In genomic region chr11:5541799-5542481, GRCm38 (mm10) we compare ENCODE assay signal across 8 mouse cellular contexts. TPM values are rescaled to one million over a fixed set of nuclear protein-coding genes. Genes with fewer than 3 reads are reported as not detected.
DNase-seq lines count a peak whose midpoint lies in the region; ATAC-seq lines count a peak whose summit lies in the region.

Gene Ccdc117 (minus strand): TSS chr11:5542187.

- H3K9ac ChIP-seq in embryonic facial prominence, embryonic 13.5 days = peak within 1 kb of the TSS; percentile 94
- H3K9ac ChIP-seq in limb, embryonic 13.5 days = peak within 1 kb of the TSS; percentile 93
- H3K9ac ChIP-seq in midbrain, embryonic 16.5 days (ENCODE audit: low read depth, low read length) = peak within 1 kb of the TSS; percentile 86

- H3K4me1 ChIP-seq in embryonic facial prominence, embryonic 13.5 days = peaks cover 27% of the 10 kb centered on the region
- H3K4me1 ChIP-seq in limb, embryonic 13.5 days = peaks cover 22% of the 10 kb centered on the region
- peaks cover 26% of the 10 kb centered on the region for H3K4me1 ChIP-seq in midbrain, embryonic 16.5 days (ENCODE audit: control insufficient read depth, insufficient read depth, low read length)

- ATAC-seq in embryonic facial prominence, embryonic 13.5 days (ENCODE audit: insufficient number of reproducible peaks, insufficient read depth, low FRiP score, low TSS enrichment, low read depth) = peak; percentile 98
- ATAC-seq in limb, embryonic 13.5 days (ENCODE audit: low FRiP score, low read depth) = peak; percentile 99
- ATAC-seq in midbrain, embryonic 16.5 days = peak; percentile 99

- H3K27ac ChIP-seq in embryonic facial prominence, embryonic 13.5 days = peak within 1 kb of the TSS; percentile 77
- H3K27ac ChIP-seq in limb, embryonic 13.5 days = peak within 1 kb of the TSS; percentile 85
- peak within 1 kb of the TSS; percentile 65 for H3K27ac ChIP-seq in midbrain, embryonic 16.5 days (ENCODE audit: low read length)

- under 1% methylated on average over 58 of the region's 65 CpGs for WGBS in embryonic facial prominence, embryonic 13.5 days
- WGBS in limb, embryonic 13.5 days = under 1% methylated on average over 65 of the region's 65 CpGs
- WGBS in midbrain, embryonic 16.5 days = 0% methylated on average over 57 of the region's 65 CpGs

- DNase-seq in 3134 (ENCODE audit: extremely low read depth, insufficient read length, low spot score) = peak; percentile 91
- peak; percentile 94 for DNase-seq in adrenal gland, postnatal 36 days
- peak; percentile 96 to 98 for DNase-seq in heart, adult 18-20 months
- peak; percentile 95 to 96 for DNase-seq in kidney, adult 8-10 months
- DNase-seq in spleen, postnatal 10 days (ENCODE audit: low spot score in 2 of 2) = peak; percentile 80 to 95

- peaks cover 11% of the 10 kb centered on the region for H3K36me3 ChIP-seq in embryonic facial prominence, embryonic 13.5 days
- H3K36me3 ChIP-seq in limb, embryonic 13.5 days = peaks cover 20% of the 10 kb centered on the region
- H3K36me3 ChIP-seq in midbrain, embryonic 16.5 days (ENCODE audit: control insufficient read depth, insufficient read depth, low read length) = no peaks in the 10 kb centered on the region

- H3K4me3 ChIP-seq in embryonic facial prominence, embryonic 13.5 days = peak within 1 kb of the TSS; percentile 93
- H3K4me3 ChIP-seq in limb, embryonic 13.5 days = peak within 1 kb of the TSS; percentile 92
- H3K4me3 ChIP-seq in midbrain, embryonic 16.5 days (ENCODE audit: low read depth, low read length) = peak within 1 kb of the TSS; percentile 77

- no peaks in the 10 kb centered on the region for H3K27me3 ChIP-seq in embryonic facial prominence, embryonic 13.5 days
- H3K27me3 ChIP-seq in limb, embryonic 13.5 days = no peaks in the 10 kb centered on the region
- no peaks in the 10 kb centered on the region for H3K27me3 ChIP-seq in midbrain, embryonic 16.5 days (ENCODE audit: control insufficient read depth, insufficient read depth, low read depth, low read length)

- H3K4me2 ChIP-seq in embryonic facial prominence, embryonic 13.5 days = peak within 1 kb of the TSS; percentile 72
- H3K4me2 ChIP-seq in limb, embryonic 13.5 days (replicated peaks) = peak within 1 kb of the TSS; percentile 67
- peak within 1 kb of the TSS; percentile 78 for H3K4me2 ChIP-seq in midbrain, embryonic 16.5 days (ENCODE audit: low read length)

- no peaks in the 10 kb centered on the region for H3K9me3 ChIP-seq in embryonic facial prominence, embryonic 13.5 days
- no peaks in the 10 kb centered on the region for H3K9me3 ChIP-seq in limb, embryonic 13.5 days
- no peaks in the 10 kb centered on the region for H3K9me3 ChIP-seq in midbrain, embryonic 16.5 days (replicated peaks; ENCODE audit: control insufficient read depth, low read length, poor library complexity, severe bottlenecking)

RNA-seq across cellular contexts. Expression of gene Ccdc117, which starts in this region (rescaled TPM):
- 10 to 100 TPM; 33.7 to 37.5 TPM for total RNA-seq in adrenal gland, postnatal 36 days (2021)
- 18.7 and 19.2 TPM in 2 replicates for polyA plus RNA-seq in embryonic facial prominence, embryonic 13.5 days (2015; fragmentation: Nextera tagmentation; extraction: Ambion mirVana)
- 10 to 100 TPM; 32.0 to 35.2 TPM for total RNA-seq in heart, adult 18-20 months (2021)
- 18.9 and 21.7 TPM in 2 replicates for polyA plus RNA-seq in limb, embryonic 13.5 days (2015; fragmentation: Nextera tagmentation; extraction: Ambion mirVana)
- 9.9 and 10.6 TPM in 2 replicates for polyA plus RNA-seq in midbrain, embryonic 16.5 days (2015; fragmentation: Nextera tagmentation; extraction: Ambion mirVana)

Comparison
In these comparisons a context has a peak if more than half of its experiments do, and no peak if none do; other contexts are left out.
1. Peak in every context shown above with its lines: DNase-seq, ATAC-seq, H3K4me3 ChIP-seq and H3K27ac ChIP-seq.